Mouse (Mus musculus): ENCODE measurements around the gene Cpn2. TPM values are rescaled to one million over a fixed set of nuclear protein-coding genes. Genes with fewer than 3 reads are reported as not detected.

Cpn2 gene
- polyA plus RNA-seq, 2 experiments, result 2.8 to 4.8 TPM

GRCm38 (mm10) chr16:30221161-30221782, 46.0 kb downstream of the Cpn2 start:
- no peak for ATAC-seq (ENCODE audit: insufficient read depth)
- no peak overlapping the region for H3K9ac ChIP-seq (replicated peaks)
- 75% methylated on average over 11 of the region's 13 CpGs for WGBS (ENCODE audit: insufficient replicate concordance)

GRCm38 (mm10) chr16:30215811-30216210, 51.5 kb downstream of the Cpn2 start:
- 23% methylated on average over 2 of the region's 2 CpGs for WGBS (ENCODE audit: insufficient replicate concordance)
- Histone ChIP-seq H3K36me3 (replicated peaks; ENCODE audit: control insufficient read depth, insufficient read depth, low read depth) (no peaks in the 10 kb centered on the region), H3K4me1 (replicated peaks; ENCODE audit: control insufficient read depth in 2 of 2, insufficient read depth in 2 of 2, low read length in 1 of 2) (no peaks in the 10 kb centered on the region), H3K4me3 (ENCODE audit: insufficient read depth in 1 of 2, low read depth in 2 of 2, low read length in 2 of 2) (no peak overlapping the region), H3K9me3 (ENCODE audit: control insufficient read depth, low read length) (no peaks in the 10 kb centered on the region), H3K27ac (no peak overlapping the region), H3K9ac (replicated peaks) (no peak overlapping the region), H3K27me3 (ENCODE audit: control insufficient read depth, insufficient read depth, low read length) (no peaks in the 10 kb centered on the region), H3K4me2 (ENCODE audit: low read depth) (no peak overlapping the region)
- ATAC-seq (ENCODE audit: insufficient read depth), result no peak
- no peak for DNase-seq (ENCODE audit: low read depth in 3 of 3, low spot score in 3 of 3)
- TF ChIP-seq EP300 (IDR thresholded peaks at IDR 0.05; ENCODE audit: low read depth) (no peak), CTCF (IDR thresholded peaks at IDR 0.05; ENCODE audit: low read depth) (no peak)

More at GRCm38 (mm10) chr16:30221161-30221782, 46.0 kb downstream of the Cpn2 start:
- Histone ChIP-seq H3K27me3 (ENCODE audit: control insufficient read depth, insufficient read depth, low read length) (no peaks in the 10 kb centered on the region), H3K9me3 (ENCODE audit: control insufficient read depth, low read length) (no peaks in the 10 kb centered on the region), H3K4me2 (ENCODE audit: low read depth) (no peak overlapping the region), H3K27ac (no peak overlapping the region), H3K4me1 (replicated peaks; ENCODE audit: control insufficient read depth in 2 of 2, insufficient read depth in 2 of 2, low read length in 1 of 2) (no peaks in the 10 kb centered on the region), H3K4me3 (ENCODE audit: insufficient read depth in 1 of 2, low read depth in 2 of 2, low read length in 2 of 2) (no peak overlapping the region), H3K36me3 (replicated peaks; ENCODE audit: control insufficient read depth, insufficient read depth, low read depth) (no peaks in the 10 kb centered on the region)
- DNase-seq (ENCODE audit: low read depth in 3 of 3, low spot score in 3 of 3), result no peak
- no peak for TF ChIP-seq CTCF (IDR thresholded peaks at IDR 0.05; ENCODE audit: low read depth)
- no peak for TF ChIP-seq EP300 (IDR thresholded peaks at IDR 0.05; ENCODE audit: low read depth)

GRCm38 (mm10) chr16:30213644-30214043, 53.7 kb downstream of the Cpn2 start:
- WGBS (ENCODE audit: insufficient replicate concordance), result 55% methylated on average over 1 of the region's 1 CpGs
- H3K4me2 ChIP-seq (ENCODE audit: low read depth), result no peak overlapping the region
- H3K27me3 ChIP-seq (ENCODE audit: control insufficient read depth, insufficient read depth, low read length), result no peaks in the 10 kb centered on the region
- TF ChIP-seq EP300 (IDR thresholded peaks at IDR 0.05; ENCODE audit: low read depth) (no peak), CTCF (IDR thresholded peaks at IDR 0.05; ENCODE audit: low read depth) (no peak)
- no peaks in the 10 kb centered on the region for H3K36me3 ChIP-seq (replicated peaks; ENCODE audit: control insufficient read depth, insufficient read depth, low read depth)
- no peak overlapping the region for H3K9ac ChIP-seq (replicated peaks)
- H3K4me3 ChIP-seq (ENCODE audit: insufficient read depth in 1 of 2, low read depth in 2 of 2, low read length in 2 of 2), result no peak overlapping the region
- ATAC-seq (ENCODE audit: insufficient read depth) (no peak), DNase-seq (ENCODE audit: low read depth in 3 of 3, low spot score in 3 of 3) (no peak)
- no peaks in the 10 kb centered on the region; the same call in 1 of the 2 replicates for H3K9me3 ChIP-seq (ENCODE audit: control insufficient read depth, low read length)
- no peaks in the 10 kb centered on the region for H3K4me1 ChIP-seq (replicated peaks; ENCODE audit: control insufficient read depth in 2 of 2, insufficient read depth in 2 of 2, low read length in 1 of 2)
- H3K27ac ChIP-seq, result no peak overlapping the region

GRCm38 (mm10) chr16:30212035-30212434, 55.3 kb downstream of the Cpn2 start:
- Histone ChIP-seq H3K4me2 (ENCODE audit: low read depth) (no peak overlapping the region), H3K27me3 (ENCODE audit: control insufficient read depth, insufficient read depth, low read length) (no peaks in the 10 kb centered on the region), H3K4me1 (replicated peaks; ENCODE audit: control insufficient read depth in 2 of 2, insufficient read depth in 2 of 2, low read length in 1 of 2) (no peaks in the 10 kb centered on the region), H3K9ac (replicated peaks) (no peak overlapping the region), H3K27ac (no peak overlapping the region), H3K9me3 (ENCODE audit: control insufficient read depth, low read length) (no peaks in the 10 kb centered on the region; the same call in 1 of the 2 replicates), H3K36me3 (replicated peaks; ENCODE audit: control insufficient read depth, insufficient read depth, low read depth) (no peaks in the 10 kb centered on the region), H3K4me3 (ENCODE audit: insufficient read depth in 1 of 2, low read depth in 2 of 2, low read length in 2 of 2) (no peak overlapping the region)
- WGBS (ENCODE audit: insufficient replicate concordance), result 50% methylated on average over 3 of the region's 3 CpGs
- ATAC-seq (ENCODE audit: insufficient read depth) (no peak), DNase-seq (ENCODE audit: low read depth in 3 of 3, low spot score in 3 of 3) (no peak)
- TF ChIP-seq CTCF (IDR thresholded peaks at IDR 0.05; ENCODE audit: low read depth) (no peak), EP300 (IDR thresholded peaks at IDR 0.05; ENCODE audit: low read depth) (no peak)

- Histone ChIP-seq H3K9me3 (ENCODE audit: control insufficient read depth, low read length) (no peaks in the 10 kb centered on the region; the same call in 1 of the 2 replicates), H3K9ac (replicated peaks) (no peak overlapping the region), H3K4me2 (ENCODE audit: low read depth) (no peak overlapping the region), H3K4me3 (ENCODE audit: insufficient read depth in 1 of 2, low read depth in 2 of 2, low read length in 2 of 2) (no peak overlapping the region), H3K36me3 (replicated peaks; ENCODE audit: control insufficient read depth, insufficient read depth, low read depth) (no peaks in the 10 kb centered on the region), H3K4me1 (replicated peaks; ENCODE audit: control insufficient read depth in 2 of 2, insufficient read depth in 2 of 2, low read length in 1 of 2) (peaks cover 0 to 2% of the 10 kb centered on the region in 2 experiments; a peak in 1 of 4 replicates), H3K27me3 (ENCODE audit: control insufficient read depth, insufficient read depth, low read length) (no peaks in the 10 kb centered on the region), H3K27ac (no peak overlapping the region)
- ATAC-seq (ENCODE audit: insufficient read depth) (no peak), DNase-seq (ENCODE audit: low read depth in 3 of 3, low spot score in 3 of 3) (no peak)
- 75% methylated on average over 1 of the region's 1 CpGs for WGBS (ENCODE audit: insufficient replicate concordance)
- peak; percentile 45 for TF ChIP-seq CTCF (IDR thresholded peaks at IDR 0.05; ENCODE audit: low read depth)
- no peak for TF ChIP-seq EP300 (IDR thresholded peaks at IDR 0.05; ENCODE audit: low read depth)
Observed at GRCm38 (mm10) chr16:30209264-30209663, 58.0 kb downstream of the Cpn2 start.

Measured in liver, embryonic 14.5 days (tissue).